ENCODE assay signal across 8 mouse cellular contexts in the genomic region with DNA sequence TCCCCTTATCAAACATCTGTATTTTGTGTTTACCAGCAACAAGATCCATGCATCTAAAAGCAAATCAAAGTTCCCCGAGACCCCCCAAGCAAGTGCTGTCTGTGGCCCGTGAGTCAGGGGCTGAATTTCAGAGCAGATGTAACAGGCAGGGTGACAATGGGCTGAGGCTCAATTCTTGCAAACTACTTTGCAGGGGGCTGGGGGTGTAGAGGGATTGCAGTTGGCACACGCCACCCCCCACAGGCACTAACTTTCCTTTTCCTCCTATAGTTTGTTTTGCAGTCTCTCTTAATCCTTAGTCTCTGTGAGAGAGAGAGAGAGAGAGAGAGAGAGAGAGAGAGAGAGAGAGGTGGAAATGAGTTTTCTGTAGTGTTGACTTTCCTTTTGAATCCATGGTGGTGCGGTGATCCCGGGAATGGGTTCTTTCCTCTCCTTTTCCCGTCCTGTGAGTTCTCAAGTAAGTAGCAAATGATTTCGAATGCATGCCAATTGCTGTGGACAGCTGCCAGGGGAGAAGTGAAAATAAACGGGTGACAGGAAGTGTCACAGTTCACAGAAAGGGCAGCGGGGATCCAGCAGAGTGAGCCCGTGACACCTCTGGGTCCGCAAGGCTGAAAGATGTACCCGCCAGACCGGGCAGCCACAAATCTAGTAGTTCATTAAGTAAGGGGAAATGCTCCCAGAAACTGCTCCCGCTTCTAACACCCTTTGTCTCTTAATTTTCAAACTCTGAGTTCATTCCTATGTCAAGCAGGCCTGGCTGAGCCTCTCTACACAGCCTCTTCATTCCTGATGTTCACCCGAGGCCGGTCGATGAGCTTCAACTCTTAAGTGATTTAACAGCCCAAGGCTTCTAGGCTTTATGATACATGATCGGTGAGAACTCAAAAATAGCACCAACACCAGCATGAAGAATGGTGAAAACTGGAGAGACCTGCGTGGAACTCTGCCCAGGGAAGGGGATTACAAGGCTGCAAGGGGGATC.
DNase-seq lines count a peak whose midpoint lies in the region; ATAC-seq and TF ChIP-seq lines count a peak whose summit lies in the region.

No protein-coding gene starts in this region.

- no peak for TF ChIP-seq CTCF in intestine, postnatal 0 days (IDR thresholded peaks at IDR 0.05; ENCODE audit: low read depth)

- no peak overlapping the region for H3K9ac ChIP-seq in intestine, postnatal 0 days (ENCODE audit: low read depth, low read length)

- 0 out of 2 replicates have a peak overlapping the region, but pooled peaks have one; percentile 5 for H3K4me3 ChIP-seq in intestine, postnatal 0 days (ENCODE audit: low read depth, low read length)

- H3K4me2 ChIP-seq in intestine, postnatal 0 days (replicated peaks; ENCODE audit: low read depth), result peak overlapping the region; percentile 47

- ATAC-seq in intestine, postnatal 0 days, result no peak

- no peaks in the 10 kb centered on the region for H3K27me3 ChIP-seq in intestine, postnatal 0 days (replicated peaks; ENCODE audit: control insufficient read depth, insufficient read depth, low read length)

- H3K9me3 ChIP-seq in intestine, postnatal 0 days (ENCODE audit: control insufficient read depth), result no peaks in the 10 kb centered on the region

- 18% methylated on average over 19 of the region's 19 CpGs for WGBS in intestine, postnatal 0 days

- no peaks in the 10 kb centered on the region for H3K36me3 ChIP-seq in intestine, postnatal 0 days (ENCODE audit: control insufficient read depth, insufficient read depth)

- no peaks in the 10 kb centered on the region; the same call in 1 of the 2 replicates for H3K4me1 ChIP-seq in intestine, postnatal 0 days (replicated peaks; ENCODE audit: control insufficient read depth, insufficient read depth, low read length)

- H3K27ac ChIP-seq in intestine, postnatal 0 days (ENCODE audit: low read depth, low read length), result no peak overlapping the region

- peak; percentile 10 for DNase-seq in thymus, postnatal 4 days
- DNase-seq in thymus, postnatal 0 days (ENCODE audit: low spot score), result no peak
- peak; percentile 53 to 59 for DNase-seq in heart, adult 18-20 months
- DNase-seq in lung, adult 18-20 months, result peak; percentile 17 to 26
- DNase-seq in skeletal muscle tissue, adult 2 months (ENCODE audit: low read depth, low spot score), result peak; percentile 18
- no peak for DNase-seq in layer of hippocampus, postnatal 36 days
- DNase-seq in cerebellum, adult 18-20 months, result no peak

Comparison
In these comparisons a context has a peak if more than half of its experiments do, and no peak if none do; other contexts are left out.
1. DNase-seq: peak in thymus, postnatal 4 days (single experiment), heart, adult 18-20 months (2 of 2), lung, adult 18-20 months (2 of 2) and skeletal muscle tissue, adult 2 months (single experiment); none in thymus, postnatal 0 days (single experiment), layer of hippocampus, postnatal 36 days (0 of 2) and cerebellum, adult 18-20 months (0 of 2).